Mouse (Mus musculus): ENCODE data around the gene Ccl20. TPM values are rescaled to one million over a fixed set of nuclear protein-coding genes. Genes with fewer than 3 reads are reported as not detected.

Ccl20 gene
- polyA plus RNA-seq (2016; fragmentation: Nextera tagmentation; extraction: Ambion mirVana): not detected in 2 replicates

DNA sequence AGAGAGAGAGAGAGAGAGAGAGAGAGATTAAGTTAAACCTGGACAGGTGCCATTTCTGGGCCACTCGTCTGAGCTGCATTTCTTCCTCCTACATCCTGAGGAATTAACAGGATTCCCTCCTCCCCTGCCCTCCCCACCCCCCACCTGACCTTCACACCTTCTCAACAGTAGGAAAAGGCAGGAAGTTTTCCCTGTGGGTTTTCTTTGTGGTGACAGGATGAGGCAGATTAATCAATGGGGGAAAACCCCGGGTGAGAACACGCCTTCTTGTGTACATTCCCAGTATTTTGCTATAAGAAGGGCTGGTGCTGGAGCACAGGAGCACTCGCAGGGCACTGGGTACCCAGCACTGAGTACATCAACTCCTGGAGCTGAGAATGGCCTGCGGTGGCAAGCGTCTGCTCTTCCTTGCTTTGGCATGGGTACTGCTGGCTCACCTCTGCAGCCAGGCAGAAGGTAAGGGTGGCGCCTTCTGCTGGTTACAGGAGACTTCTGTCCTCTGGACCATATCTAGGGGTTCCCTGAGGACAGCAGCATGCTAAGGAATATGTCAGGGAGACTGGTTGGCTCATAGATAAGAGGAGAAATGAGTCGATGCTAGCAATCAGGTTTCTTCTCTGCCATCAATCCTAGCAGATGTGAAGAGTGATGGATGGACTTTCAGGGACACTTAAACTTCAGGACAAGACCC is at the start of gene Ccl20:
Gene Ccl20, plus strand, starts transcription at position 320 of the 691 bp plus-strand sequence.
- Histone ChIP-seq H3K27me3 (ENCODE audit: low read depth, poor library complexity, severe bottlenecking) (no peaks in the 10 kb centered on the region), H3K36me3 (no peaks in the 10 kb centered on the region), H3K9me3 (replicated peaks) (no peaks in the 10 kb centered on the region), H3K4me1 (no peaks in the 10 kb centered on the region), H3K4me3 (no peak within 1 kb of the TSS), H3K27ac (replicated peaks) (no peak within 1 kb of the TSS)
- no peak for DNase-seq (ENCODE audit: low spot score)
- 45% methylated on average over 8 of the region's 8 CpGs for WGBS

DNA sequence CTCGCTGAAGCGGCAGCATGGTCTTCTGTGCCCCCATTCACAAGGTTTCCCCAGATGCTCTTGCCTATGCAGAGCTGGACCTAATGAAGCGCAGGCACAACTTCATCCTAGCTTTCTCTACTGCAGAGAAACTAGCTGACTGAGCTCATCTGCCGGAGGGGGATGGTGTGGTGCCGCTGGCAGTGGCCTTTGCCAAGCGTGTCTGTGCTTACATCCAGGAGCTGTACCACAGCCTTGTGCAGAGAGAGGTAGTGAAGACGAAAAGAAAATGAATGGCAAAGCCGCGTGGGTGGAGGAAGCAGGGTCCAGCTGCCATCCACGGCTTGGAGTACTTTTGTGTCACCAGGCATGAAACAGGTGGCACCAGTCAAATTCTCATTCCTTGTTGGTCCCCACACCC is 49.4 kb upstream of the Ccl20 start:
- Histone ChIP-seq H3K36me3 (no peaks in the 10 kb centered on the region), H3K27ac (replicated peaks) (no peak overlapping the region), H3K9me3 (replicated peaks) (no peaks in the 10 kb centered on the region), H3K4me1 (no peaks in the 10 kb centered on the region), H3K4me3 (no peak overlapping the region), H3K27me3 (ENCODE audit: low read depth, poor library complexity, severe bottlenecking) (no peaks in the 10 kb centered on the region)
- no peak for DNase-seq (ENCODE audit: low spot score)
- WGBS: 91% methylated on average over 10 of the region's 10 CpGs

DNA sequence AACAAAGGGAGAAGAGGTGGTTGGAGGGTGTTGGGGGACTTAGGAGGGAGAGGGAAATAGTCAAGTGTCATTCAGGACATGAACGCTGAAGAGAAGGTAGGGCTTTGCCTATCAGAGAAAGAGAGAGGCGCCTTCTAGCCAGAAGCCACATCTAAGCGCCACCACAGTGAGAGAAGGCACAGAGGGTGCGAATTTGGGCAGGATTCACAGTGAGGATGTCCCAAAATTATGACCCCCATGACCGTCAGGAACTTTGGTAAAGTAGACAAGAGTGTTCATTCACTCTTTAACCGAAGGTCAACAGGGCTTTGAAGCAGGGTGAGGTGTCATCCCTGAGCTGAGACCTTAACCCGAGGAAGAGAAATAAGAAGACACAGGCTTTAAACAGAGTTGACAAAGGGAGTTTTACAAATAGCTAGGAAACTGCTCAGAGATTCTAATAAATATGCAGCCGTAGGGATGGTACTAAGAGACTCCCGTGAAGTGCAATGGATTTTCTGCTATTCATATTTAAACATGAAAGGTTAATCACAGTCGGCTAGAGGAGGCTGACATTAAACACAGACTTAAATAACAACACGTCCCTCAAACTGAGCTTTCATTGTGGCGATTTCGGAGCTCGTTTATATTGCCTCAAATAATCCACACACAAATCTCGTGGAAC is 40.9 kb upstream of the Ccl20 start:
- DNase-seq (ENCODE audit: low spot score): no peak
- H3K9me3 ChIP-seq (replicated peaks): no peaks in the 10 kb centered on the region
- 0 out of 2 replicates have a peak, but pooled peaks cover 5% of the 10 kb centered on the region for H3K4me1 ChIP-seq
- H3K27me3 ChIP-seq (ENCODE audit: low read depth, poor library complexity, severe bottlenecking): no peaks in the 10 kb centered on the region
- no peaks in the 10 kb centered on the region for H3K36me3 ChIP-seq
- H3K4me3 ChIP-seq: peak overlapping the region; percentile 38
- H3K27ac ChIP-seq (replicated peaks): no peak overlapping the region
- 46% methylated on average over 15 of the region's 15 CpGs for WGBS

- H3K4me1 ChIP-seq: 0 out of 2 replicates have a peak, but pooled peaks cover 5% of the 10 kb centered on the region
- no peaks in the 10 kb centered on the region for H3K36me3 ChIP-seq
- no peak overlapping the region for H3K27ac ChIP-seq (replicated peaks)
- DNase-seq (ENCODE audit: low spot score): peak; percentile 51
- H3K27me3 ChIP-seq (ENCODE audit: low read depth, poor library complexity, severe bottlenecking): no peaks in the 10 kb centered on the region
- H3K9me3 ChIP-seq (replicated peaks): no peaks in the 10 kb centered on the region
- H3K4me3 ChIP-seq: peak overlapping the region; percentile 38
- WGBS: 47% methylated on average over 11 of the region's 11 CpGs
Measured at GRCm38 (mm10) chr1:83076190-83076917, 40.2 kb upstream of the Ccl20 start.

DNA sequence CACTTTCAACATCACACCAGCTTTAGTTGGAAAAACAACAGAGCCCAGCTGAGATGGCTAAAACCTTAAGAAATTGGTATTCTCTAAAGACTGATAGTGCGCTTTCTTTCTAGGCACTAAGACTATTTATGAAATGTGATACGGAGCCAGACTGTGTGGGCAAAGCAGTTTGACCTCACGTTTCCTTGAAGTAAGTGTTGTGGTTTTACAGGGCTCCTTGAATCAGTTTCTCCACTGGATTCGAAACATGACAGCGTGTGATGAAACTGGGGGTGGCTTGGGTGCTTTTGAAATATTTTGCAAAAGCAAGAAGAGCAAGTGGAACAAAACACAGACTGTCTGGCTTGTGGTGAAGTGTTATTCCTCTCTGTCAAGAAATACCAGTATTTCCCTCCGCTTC is 39.5 kb upstream of the Ccl20 start:
- DNase-seq (ENCODE audit: low spot score): no peak
- Histone ChIP-seq H3K36me3 (no peaks in the 10 kb centered on the region), H3K27ac (replicated peaks) (no peak overlapping the region), H3K27me3 (ENCODE audit: low read depth, poor library complexity, severe bottlenecking) (no peaks in the 10 kb centered on the region), H3K9me3 (replicated peaks) (no peaks in the 10 kb centered on the region), H3K4me1 (0 out of 2 replicates have a peak, but pooled peaks cover 5% of the 10 kb centered on the region), H3K4me3 (no peak overlapping the region)
- WGBS: 72% methylated on average over 6 of the region's 6 CpGs

- Histone ChIP-seq H3K27me3 (ENCODE audit: low read depth, poor library complexity, severe bottlenecking) (no peaks in the 10 kb centered on the region), H3K4me3 (no peak overlapping the region), H3K9me3 (replicated peaks) (no peaks in the 10 kb centered on the region), H3K4me1 (no peaks in the 10 kb centered on the region), H3K27ac (replicated peaks) (no peak overlapping the region), H3K36me3 (no peaks in the 10 kb centered on the region)
- 87% methylated on average over 2 of the region's 2 CpGs for WGBS
- DNase-seq (ENCODE audit: low spot score): no peak
Measured at GRCm38 (mm10) chr1:83084790-83085189, 31.8 kb upstream of the Ccl20 start.

DNA sequence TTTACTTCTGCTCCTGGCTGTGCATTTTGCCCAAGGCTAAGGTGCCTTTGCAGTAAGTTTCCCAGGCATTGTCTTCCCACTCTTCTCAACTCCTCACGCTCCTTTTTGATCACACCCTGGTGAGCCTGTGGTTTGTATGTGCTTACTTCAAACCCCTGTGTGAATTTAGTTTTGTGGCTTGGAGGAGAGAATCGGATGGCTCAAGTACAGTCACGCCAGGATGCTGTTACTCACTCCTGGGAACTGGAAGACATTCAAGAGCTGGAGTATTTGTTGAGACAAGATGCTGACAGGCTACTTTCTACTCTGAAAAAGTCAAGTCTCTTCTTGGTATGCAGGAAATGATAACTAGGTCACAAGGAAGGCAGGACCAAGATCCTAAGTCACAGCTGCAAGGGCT is 25.3 kb upstream of the Ccl20 start:
- Histone ChIP-seq H3K27me3 (ENCODE audit: low read depth, poor library complexity, severe bottlenecking) (no peaks in the 10 kb centered on the region), H3K9me3 (replicated peaks) (no peaks in the 10 kb centered on the region), H3K36me3 (no peaks in the 10 kb centered on the region), H3K4me1 (no peaks in the 10 kb centered on the region), H3K27ac (replicated peaks) (no peak overlapping the region), H3K4me3 (no peak overlapping the region)
- no peak for DNase-seq (ENCODE audit: low spot score)
- WGBS: 89% methylated on average over 3 of the region's 3 CpGs

DNA sequence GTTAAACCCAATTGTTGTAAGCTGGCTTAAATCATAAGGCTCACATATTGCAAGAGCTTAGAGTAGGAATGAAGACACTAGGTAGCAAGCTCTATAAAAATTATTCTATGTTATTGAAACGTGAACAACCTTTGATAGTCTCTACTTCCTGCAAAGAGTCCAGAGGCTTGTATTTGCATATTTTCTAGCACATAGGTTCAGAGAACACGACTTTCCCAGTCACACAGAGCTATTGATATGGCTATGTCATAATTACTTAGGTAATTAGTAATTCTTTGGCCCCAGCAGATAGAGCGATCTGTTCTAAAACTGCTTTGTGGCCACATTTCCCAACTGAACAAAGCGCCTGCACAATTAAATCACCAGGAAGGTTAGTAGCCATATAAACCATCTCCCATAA is 19.6 kb upstream of the Ccl20 start:
- Histone ChIP-seq H3K36me3 (no peaks in the 10 kb centered on the region), H3K27me3 (ENCODE audit: low read depth, poor library complexity, severe bottlenecking) (no peaks in the 10 kb centered on the region), H3K4me1 (no peaks in the 10 kb centered on the region), H3K27ac (replicated peaks) (no peak overlapping the region), H3K4me3 (no peak overlapping the region), H3K9me3 (replicated peaks) (no peaks in the 10 kb centered on the region)
- 84% methylated on average over 4 of the region's 4 CpGs for WGBS
- DNase-seq (ENCODE audit: low spot score): no peak

GRCm38 (mm10) chr1:83099160-83099559 is 17.4 kb upstream of the Ccl20 start:
- 70% methylated on average over 2 of the region's 2 CpGs for WGBS
- H3K4me1 ChIP-seq: no peaks in the 10 kb centered on the region
- no peak for DNase-seq (ENCODE audit: low spot score)

GRCm38 (mm10) chr1:83099580-83100137 is 16.9 kb upstream of the Ccl20 start:
- DNase-seq (ENCODE audit: low spot score): no peak
- Histone ChIP-seq H3K36me3 (no peaks in the 10 kb centered on the region), H3K27ac (replicated peaks) (no peak overlapping the region), H3K4me3 (no peak overlapping the region), H3K4me1 (no peaks in the 10 kb centered on the region), H3K27me3 (ENCODE audit: low read depth, poor library complexity, severe bottlenecking) (no peaks in the 10 kb centered on the region), H3K9me3 (replicated peaks) (no peaks in the 10 kb centered on the region)
- 86% methylated on average over 7 of the region's 7 CpGs for WGBS

More at GRCm38 (mm10) chr1:83099160-83099559, 17.4 kb upstream of the Ccl20 start:
- no peaks in the 10 kb centered on the region for H3K9me3 ChIP-seq (replicated peaks)
- no peaks in the 10 kb centered on the region for H3K27me3 ChIP-seq (ENCODE audit: low read depth, poor library complexity, severe bottlenecking)
- no peak overlapping the region for H3K4me3 ChIP-seq
- no peaks in the 10 kb centered on the region for H3K36me3 ChIP-seq
- H3K27ac ChIP-seq (replicated peaks): no peak overlapping the region

- H3K4me1 ChIP-seq: no peaks in the 10 kb centered on the region
- WGBS: 75% methylated on average over 3 of the region's 3 CpGs
- DNase-seq (ENCODE audit: low spot score): no peak
Measured at GRCm38 (mm10) chr1:83101891-83102290, 14.7 kb upstream of the Ccl20 start.

DNA sequence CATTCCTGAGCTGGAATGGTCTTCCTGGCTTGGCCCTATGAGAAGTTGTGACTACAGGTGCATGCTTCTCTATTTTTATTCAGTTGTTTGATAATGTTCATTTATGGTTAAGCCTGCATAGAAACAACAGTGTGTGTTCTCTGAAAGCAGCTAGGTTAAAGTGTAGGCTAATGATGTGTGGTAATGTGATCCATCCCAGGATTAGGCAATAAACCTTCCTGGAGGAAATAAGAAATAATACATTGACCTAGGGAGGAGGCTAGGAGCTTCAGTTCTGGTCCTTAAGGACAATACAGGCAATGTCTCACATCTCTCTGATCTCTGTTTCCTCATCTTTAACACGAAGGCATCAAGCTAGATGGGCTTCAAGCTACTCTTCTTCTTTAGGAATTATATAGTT is 11.1 kb upstream of the Ccl20 start:
- Histone ChIP-seq H3K27ac (replicated peaks) (no peak overlapping the region), H3K9me3 (replicated peaks) (no peaks in the 10 kb centered on the region), H3K4me3 (no peak overlapping the region), H3K36me3 (no peaks in the 10 kb centered on the region), H3K27me3 (ENCODE audit: low read depth, poor library complexity, severe bottlenecking) (no peaks in the 10 kb centered on the region), H3K4me1 (no peaks in the 10 kb centered on the region)
- no peak for DNase-seq (ENCODE audit: low spot score)
- WGBS: 65% methylated on average over 1 of the region's 1 CpGs

More at GRCm38 (mm10) chr1:83101891-83102290, 14.7 kb upstream of the Ccl20 start:
- Histone ChIP-seq H3K9me3 (replicated peaks) (no peaks in the 10 kb centered on the region), H3K27me3 (ENCODE audit: low read depth, poor library complexity, severe bottlenecking) (no peaks in the 10 kb centered on the region), H3K36me3 (no peaks in the 10 kb centered on the region), H3K27ac (replicated peaks) (no peak overlapping the region), H3K4me3 (no peak overlapping the region)
